Mouse (Mus musculus) embryo, embryonic 11.5 days (tissue): Measurements from ENCODE around the gene Copg1.
A peak's percentile ranks its signal among the peaks of the same experiment; 100 is the strongest.

Source experiments
- DNase-seq: peaks from one replicate; pipeline ENCODE4 v3.0.0-alpha.2; 2012; ENCODE audit warnings: low read depth, low spot score

The Copg1 gene

GRCm38 (mm10) chr6:87887594-87888233 lies at the start of gene Copg1:
TSS of gene Copg1 (plus strand) at chr6:87887814.
- peak; percentile 99 for DNase-seq

GRCm38 (mm10) chr6:87838551-87839197 lies 48.9 kb upstream of the Copg1 start, which contains the start of gene Isy1:
TSS of gene Isy1 (minus strand) at chr6:87838798.
- peak; percentile 94 for DNase-seq

DNA sequence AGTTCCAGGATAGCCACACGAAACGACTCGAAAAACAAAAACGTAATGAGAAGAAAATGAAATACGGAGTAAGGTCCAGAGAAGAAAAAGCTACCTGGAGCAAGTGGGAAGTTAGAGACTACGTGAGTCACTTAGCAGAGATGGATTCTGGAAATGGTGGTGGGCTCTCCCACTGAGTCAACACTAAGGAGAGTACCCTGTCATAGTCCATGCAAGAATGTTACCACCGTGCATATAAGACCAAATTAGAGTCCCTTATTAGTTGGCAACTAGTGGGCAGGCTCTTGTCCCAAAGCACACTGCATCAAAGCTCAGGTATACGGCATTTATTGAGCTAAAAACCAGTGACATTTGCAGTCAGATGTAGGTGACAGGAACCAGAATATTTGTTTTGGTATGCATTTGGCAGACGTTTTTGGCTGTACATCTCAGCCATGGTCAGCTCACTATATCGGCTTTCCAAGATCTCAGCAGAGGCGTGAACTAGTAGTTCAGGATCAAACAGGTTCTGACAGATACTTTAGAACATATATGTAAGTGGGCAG lies 47.7 kb upstream of the Copg1 start:
- no peak for DNase-seq

DNA sequence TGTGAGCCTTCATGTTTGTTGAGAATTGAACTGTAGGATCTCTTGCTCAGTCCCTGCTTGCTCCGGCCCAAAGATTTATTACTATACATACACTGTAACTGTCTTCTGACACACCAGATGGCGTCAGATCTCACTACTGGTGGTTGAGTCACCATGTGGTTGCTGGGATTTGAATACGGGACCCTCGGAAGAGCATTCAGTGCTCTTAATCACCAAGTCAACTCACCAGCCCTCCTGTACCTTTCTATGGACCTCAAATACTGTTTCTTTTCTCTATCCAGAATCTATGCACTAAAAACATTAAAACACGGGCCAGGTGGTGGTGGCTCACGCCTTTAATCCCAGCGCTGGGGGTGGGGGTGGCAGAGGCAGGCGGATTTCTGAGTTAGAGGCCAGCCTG lies 46.0 kb upstream of the Copg1 start:
- DNase-seq, result no peak

- DNase-seq, result no peak
Observed at GRCm38 (mm10) chr6:87842254-87842653, 45.4 kb upstream of the Copg1 start.

DNA sequence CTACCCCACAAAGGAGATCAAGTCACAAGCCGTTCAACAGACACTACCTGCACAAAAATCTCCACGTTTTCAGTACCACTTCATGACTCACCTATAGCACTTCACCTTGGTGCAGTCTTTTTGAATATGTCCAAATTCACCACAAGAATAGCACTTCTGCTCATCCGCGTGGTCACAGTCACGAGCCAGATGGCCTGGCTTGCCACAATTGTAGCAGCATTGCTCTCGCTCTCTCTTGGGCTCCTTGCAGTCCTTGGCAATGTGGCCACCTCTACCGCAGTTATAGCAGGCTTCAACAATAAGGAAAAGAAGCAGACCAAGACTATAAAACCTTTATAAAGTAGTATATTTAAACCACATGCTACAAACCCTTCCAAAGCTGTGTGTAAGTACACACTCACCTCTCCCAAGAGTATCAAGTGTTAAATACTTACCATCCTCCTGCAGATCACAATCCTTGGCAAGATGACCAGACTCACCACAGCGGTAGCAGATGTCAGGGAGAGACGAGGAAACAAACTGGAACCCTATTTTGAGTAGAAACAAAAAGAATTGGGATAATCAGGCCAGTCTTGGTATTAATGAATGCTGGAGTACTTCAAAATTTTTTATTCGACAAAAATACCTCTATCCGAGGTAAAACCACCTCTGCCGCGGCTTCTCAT lies 42.5 kb upstream of the Copg1 start:
- no peak for DNase-seq

- DNase-seq, result no peak
Observed at GRCm38 (mm10) chr6:87846813-87847212, 40.8 kb upstream of the Copg1 start.

GRCm38 (mm10) chr6:87849780-87850154 lies 37.8 kb upstream of the Copg1 start:
- DNase-seq, result peak; percentile 23

DNA sequence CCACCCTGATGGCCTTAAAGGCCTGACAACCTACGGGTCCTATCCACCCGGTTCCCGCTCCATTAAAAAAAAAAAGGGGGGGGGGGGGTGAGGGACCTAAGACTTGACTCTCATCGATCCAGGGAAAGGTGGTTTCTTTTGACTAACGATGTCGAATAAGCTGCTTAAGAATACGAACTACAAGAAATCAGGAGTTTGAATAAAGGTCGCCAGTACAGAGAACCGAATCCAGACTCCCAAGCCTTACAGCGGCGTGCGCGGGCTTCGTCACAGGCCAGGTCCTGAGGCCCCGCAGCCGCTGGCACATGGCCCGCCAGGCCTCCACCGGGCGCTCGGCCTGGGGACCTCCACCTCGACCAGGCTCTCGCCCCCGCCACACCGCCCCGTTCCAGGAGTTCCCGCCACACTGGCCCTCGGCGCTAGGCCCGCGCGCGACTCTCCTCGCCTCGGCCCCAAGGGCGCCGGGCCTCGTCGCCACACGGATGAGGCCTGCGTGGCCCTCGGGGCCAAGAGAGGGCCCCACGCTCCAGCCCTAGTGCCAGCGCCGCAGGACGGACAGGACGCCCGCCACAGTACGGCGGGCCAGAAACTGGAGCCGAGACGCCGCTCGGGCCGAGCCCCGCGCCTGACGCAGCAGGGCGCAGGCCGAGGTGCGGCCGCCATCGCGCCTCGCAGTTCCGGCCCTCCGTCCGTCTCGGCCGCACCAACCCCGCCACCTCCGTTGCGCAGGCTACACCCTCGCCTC lies 37.3 kb upstream of the Copg1 start:
- peak; percentile 26 for DNase-seq

DNA sequence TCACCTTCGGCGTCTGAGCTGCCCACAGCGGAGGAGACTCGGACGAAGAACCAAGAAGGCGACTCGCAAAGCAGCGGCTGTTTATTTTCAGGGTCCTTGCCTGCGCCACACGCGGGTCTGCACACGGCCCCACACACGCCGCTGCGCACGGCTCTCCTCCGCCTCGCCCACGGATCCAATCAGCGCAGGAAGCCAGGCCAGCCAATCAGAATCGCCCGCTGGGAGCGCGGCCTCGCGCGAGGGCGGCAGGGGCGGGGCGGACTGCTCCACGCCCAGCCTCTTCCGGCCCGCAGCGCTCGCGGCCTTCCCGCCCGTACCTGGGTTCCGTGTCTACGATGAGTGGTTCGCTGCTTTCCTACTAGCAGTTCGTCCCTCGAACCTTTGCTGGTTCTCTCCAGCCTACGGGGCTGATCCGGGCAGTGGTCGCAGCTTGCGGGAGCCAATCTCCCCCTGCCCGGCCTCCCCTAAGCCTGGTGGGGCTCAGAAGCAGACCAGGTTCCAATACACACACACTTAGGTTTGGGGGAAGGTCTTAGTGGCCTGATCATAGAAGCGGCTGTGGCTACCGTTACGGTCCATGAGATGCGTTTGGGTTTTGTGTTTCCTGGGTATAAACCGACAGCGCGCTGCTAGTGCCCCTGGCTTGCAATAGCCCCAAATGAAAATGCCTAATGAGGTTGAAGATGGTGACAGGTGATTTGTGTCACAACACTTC lies 36.6 kb upstream of the Copg1 start, which contains the start of gene Cnbp:
Gene Cnbp, minus strand, starts transcription at position 207 of the 715 bp plus-strand sequence.
- DNase-seq, result peak; percentile 95

- no peak for DNase-seq
Observed at GRCm38 (mm10) chr6:87851871-87852270, 35.7 kb upstream of the Copg1 start.

- DNase-seq, result no peak
Observed at GRCm38 (mm10) chr6:87853446-87853845, 34.2 kb upstream of the Copg1 start.

- DNase-seq, result no peak
Observed at GRCm38 (mm10) chr6:87857071-87857470, 30.5 kb upstream of the Copg1 start.

DNA sequence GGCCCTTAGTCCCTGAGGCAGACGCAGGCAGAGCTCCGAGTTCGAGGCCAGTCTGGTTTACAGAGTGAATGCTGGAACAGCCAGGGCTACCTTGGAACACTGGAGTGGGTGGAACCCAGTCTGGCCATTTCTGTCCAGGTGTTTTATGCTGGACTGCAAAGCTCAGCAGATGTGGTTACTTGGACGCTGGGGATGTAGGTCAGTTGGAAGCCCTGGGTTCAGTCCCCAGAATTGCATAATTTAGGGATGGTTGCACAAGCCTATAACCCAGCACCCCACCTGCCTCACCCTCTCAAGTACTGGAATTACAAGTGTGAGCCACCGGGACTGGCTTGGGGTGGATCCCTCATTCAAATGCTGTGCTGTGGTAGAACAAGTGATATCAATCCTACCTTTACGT lies 21.4 kb upstream of the Copg1 start:
- no peak for DNase-seq

DNA sequence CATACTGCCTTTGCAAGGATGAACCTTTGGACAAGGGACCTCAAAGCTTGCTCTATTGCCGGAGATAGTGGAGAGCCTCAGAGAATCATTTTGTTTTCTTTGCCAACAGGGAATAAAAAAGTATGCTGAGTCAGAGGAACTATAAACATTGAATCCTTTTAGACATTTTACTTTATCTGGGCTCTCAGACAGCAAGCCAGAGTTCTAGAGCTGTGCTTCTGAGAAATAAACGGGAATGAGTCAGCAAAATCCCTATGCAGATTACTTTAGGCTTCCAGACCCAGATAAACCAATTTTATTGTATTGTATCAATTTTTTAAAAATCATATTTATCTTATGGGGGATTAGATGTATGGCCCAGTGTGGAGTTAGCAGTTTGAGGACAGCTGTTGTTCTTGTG lies 20.4 kb upstream of the Copg1 start:
- DNase-seq, result no peak

- DNase-seq, result no peak
Observed at GRCm38 (mm10) chr6:87868871-87869506, 18.6 kb upstream of the Copg1 start.

DNA sequence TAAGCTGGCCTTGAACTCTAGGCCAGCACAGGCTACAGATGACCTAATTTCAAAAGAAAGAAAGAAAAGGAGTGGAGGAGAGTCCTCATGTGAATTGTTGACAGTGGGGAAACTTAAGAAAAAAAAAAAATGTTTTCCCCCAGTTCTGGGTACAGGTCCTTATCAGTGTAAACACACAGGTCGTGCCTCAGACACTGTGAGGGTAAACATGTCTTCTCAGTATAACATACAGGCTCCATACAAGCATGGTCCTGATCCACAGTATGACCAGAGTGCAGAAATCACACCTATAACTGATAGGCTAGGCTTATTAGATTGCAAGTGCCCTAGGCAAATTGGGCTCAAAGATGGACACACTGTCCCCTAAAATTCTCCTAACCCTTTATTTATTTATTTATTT lies 17.2 kb upstream of the Copg1 start:
- no peak for DNase-seq

DNA sequence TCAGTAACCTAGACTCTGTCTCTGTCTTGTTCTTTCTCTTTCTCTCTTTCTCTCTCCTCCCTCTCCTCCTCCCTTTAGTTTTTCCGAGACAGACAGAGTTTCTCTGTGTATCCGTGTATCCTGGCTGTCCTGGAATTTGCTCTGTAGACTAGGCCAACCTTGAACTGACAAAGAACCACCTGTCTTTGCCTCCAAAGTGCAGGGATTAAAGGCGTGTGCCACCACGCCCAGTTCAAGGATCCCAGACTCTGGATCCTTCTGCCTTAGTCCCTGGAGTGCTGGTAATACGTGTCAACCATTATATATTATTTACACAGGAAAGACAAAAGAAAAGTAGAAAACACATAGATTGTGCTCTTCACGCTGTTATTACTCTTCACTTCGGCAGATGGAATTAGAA lies 16.4 kb upstream of the Copg1 start:
- no peak for DNase-seq

- DNase-seq, result no peak
Observed at GRCm38 (mm10) chr6:87873104-87873503, 14.5 kb upstream of the Copg1 start.

DNA sequence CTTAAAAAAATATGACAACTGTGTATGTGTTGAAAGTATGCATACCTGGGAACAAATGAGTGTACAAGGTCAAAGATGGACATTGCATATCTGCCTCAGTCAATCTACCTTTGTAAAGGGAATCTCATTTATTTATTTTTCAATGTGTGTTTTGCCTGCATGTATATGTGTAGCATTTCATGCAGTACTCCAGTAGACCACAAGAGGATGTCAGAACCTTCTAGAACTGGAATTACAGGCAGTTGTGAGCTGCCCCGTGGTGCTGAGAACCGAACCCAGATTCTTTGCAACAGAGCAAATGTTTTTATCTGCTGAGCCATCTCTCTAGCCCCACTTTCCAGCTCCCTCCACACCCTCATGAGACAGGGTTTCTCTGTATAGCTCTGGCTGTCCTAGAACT lies 13.7 kb upstream of the Copg1 start:
- DNase-seq, result no peak

- no peak for DNase-seq
Observed at GRCm38 (mm10) chr6:87875083-87875482, 12.5 kb upstream of the Copg1 start.
